Mouse (Mus musculus) embryo, embryonic 10 days (tissue): ENCODE data around the gene Mag.
"Not testable (repeated sequence)": the region's sequence is repeated elsewhere in the genome, so short reads cannot be mapped to it uniquely, and the experiment has no call there.

Source experiments
- DNase-seq: peaks from one replicate; pipeline ENCODE4 v3.0.0-alpha.2; 2015; ENCODE audit warnings: low spot score

The Mag gene

DNA sequence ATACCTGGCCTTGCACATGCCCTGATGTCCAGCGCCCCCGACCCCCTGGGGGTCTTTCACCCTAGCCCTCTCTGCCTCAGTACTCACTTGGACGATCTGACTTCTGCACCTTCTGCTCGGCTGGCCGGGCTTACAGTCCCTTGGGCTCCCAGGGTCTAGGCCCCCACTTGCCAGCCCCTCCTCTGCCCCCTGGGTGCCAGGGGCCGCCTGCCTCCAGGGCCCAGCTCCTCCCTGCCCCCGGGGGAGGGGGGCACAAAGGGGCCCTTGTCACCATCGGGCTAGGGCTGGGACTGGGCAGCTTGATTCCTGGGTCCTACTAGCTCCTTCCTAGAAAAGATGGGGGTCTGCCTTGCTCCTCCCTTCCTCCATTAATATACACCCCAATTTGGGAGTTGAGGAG, at the start of gene Mag:
Gene Mag (minus strand): TSS at position 142 of the 400 bp plus-strand sequence.
- no peak for DNase-seq

DNA sequence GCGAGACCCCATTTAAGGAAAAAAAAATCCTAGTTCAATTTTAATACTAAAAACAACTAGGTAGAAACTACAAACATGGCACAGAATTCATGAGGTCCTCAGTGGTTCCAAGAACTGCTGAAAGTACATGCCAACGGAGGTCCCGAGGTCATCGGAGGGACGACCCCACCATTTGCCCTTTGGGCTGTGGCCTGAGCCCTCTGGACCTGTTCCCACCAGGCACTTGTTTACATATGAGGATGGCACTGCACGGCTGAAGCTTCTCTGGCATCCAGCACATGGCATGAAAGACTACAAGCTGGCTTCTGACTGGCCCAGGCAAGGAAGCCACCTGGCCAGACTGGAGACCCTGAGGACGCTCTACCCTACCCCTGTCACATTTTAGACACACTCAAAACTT, 49.7 kb upstream of the Mag start:
- no peak for DNase-seq

DNA sequence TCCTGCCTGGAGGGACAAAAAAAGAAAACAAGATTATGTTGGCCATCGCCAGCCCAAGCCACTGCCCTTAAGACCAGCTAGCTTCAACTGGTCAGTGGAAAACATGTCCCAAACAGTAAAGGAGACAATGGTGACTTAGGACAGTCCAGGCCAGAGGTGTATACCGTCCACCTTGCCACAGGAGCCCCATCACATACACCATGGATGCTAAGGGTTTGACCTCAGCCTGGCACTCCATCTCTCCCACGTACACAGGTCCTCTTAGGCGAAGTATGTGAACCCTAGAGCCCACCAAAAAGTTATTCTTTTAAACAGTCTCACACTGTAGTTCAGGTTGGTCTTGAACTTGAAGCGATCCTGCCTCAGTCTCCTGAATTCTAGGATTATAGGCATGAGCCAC, 48.2 kb upstream of the Mag start:
- DNase-seq, result no peak

DNA sequence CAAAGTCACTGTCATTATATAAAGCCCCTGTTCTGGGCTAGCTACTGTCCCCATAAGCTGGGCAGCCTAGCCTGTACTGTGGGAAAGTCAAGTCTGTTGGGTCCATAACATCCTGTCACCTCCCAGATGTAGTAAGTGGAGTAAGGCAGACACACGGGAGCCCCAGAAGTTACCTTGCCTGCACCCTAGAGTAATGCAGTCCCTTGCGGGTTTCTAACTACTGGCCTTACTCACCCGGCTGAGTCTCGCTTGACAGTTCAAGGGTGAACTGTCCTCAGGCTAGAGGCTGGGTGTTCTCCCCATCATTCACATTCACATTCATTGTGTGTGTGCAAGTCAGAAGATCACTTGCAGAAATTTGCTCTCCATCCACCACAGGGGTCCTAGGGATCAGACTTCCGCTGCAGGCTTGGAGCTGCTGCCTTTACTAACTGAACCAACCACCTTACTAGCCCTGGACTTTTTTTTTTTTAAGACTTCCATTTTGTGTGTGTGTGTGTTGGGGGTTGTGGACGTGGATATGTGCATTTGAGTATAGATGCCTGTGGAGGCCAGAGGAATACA, 45.2 kb upstream of the Mag start:
- no peak for DNase-seq

DNA sequence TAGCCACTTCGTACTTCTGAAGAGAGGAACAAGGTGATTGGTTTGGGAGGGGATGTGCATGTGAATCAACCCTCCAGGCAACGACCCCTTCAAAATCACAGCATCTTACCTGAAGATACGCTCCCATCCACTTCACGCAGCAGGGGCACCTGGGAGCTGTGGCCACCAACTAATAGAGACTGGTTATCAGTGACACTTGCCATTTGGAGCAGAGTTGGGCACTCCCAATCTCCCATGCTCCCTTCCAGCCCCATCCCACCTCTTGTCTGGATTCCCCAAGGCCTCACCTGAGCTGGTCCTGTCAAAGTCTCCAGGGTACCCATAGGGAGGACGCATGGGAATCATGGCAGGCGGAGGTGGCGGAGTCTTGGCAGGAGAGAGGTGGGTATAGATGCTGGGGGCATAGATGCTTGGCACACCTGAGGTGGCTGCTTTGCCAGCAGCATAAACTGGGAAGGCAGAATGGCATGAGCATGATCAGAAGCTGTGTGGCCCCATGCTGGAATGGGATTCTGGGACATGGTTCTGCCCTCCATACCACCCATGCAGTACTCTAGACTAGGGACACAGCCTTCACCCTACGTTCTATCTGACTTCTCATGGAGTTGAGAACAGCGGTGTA, 44.3 kb upstream of the Mag start:
- DNase-seq, result no peak

DNA sequence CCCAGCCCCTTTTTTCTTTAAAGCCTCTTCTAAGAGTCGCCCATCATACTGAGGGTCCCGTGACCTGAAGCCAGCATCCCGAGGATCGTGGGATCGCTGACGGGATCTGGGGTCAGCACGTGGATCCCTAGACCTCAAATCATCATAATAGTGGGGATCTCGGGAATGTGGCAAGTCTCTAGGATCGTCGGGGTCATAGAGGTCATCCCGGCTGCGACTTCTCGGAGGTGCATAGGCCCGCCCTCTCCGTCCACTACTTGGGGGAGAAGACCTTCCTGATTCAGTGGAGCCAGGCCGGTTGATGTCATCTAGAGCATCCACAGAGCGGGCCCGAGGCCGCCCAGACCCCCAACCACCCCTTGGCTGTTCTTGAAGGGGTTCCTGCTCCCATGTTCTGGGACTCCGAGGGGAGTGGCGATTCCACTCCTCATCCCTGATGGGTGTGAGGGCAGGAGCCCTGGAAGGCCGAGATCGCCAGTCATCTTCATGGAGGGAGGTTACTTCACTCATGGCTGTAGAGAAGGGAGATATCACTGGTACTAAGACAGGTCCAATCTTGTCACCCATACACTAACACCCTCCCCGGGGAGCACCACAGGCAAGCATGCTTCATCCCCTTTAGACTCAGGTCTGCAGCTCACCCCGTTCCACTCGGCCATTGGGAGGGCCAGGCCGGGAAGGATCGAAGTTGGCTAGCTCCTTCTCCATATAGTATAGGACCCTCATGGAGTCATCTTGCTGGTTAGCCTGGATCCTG, 43.6 kb upstream of the Mag start:
- peak; percentile 23 for DNase-seq

DNA sequence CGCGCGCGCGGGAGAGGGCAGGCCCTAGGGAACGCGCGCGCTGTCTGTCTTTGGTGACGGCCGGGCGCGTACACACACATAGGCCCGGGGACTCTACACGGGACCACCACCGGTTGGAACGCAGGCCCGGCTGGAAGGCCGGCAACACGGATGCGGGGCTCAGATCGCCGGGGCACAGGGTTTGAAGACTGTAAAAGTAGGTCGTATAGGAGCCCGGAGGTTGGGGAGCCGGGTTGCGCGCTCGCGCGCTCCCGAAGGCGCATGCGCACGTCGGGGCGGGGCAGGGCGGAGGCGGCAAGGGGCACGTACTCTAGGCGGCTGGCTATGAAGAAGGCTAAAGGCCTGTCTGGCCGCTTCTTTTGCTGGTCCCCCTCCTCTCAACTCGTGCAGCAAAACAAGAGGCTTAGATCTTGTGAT, 42.7 kb upstream of the Mag start:
- peak; percentile 86 for DNase-seq

DNA sequence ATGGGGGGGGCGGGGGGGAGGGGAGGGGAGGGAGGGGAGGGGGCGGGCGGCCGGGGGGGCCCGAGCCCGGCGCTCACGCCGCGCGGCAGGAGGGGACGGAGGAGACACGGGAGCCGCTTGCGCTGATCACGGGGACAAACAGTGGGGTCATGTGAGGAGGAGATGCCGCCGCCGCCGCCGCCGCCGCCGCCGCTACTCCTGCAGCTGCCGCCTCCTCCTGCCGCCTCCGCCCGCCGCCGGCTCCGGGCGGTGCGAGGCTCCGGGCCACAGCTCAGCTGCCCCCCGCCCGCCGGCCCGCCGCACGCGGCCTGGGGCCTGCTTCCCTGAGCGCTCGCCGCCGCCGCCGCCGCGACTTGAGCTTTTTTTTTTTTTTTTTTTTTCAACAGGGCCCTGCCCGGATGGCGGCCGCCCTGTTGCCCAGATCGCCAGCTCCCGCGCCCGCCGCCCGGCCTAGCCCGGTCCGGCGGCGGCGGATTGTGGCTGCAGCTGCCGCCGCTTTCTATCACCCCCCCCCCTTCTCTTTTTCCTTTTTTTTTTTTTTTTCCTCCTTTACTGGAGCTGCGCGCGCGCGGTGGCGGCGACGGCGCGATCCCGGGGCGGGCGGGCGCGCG, 42.2 kb upstream of the Mag start, which contains the start of gene Usf2:
Gene Usf2 (minus strand): TSS at position 48 of the 611 bp plus-strand sequence.
- DNase-seq, result peak; percentile 86

DNA sequence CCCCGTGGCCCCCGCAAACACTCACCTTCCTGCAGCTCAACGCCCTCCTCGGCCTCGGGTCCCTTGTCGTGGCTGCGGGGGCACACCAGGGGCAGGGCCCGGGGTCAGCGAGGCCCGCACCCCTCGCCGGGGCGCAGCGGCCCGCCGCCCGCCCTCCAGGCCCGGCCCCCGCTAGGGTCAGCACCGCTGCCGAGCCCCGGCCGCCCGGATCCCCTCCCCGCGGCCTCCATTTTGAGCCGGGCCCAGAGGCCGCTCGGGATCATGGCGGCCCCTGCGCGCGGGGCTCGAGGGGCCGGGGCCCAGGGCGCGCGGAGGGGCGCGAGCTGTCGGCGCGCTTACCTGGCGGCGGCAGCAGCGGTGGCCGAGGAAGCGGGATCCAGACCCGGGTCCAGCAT, 41.7 kb upstream of the Mag start:
- DNase-seq, result peak; percentile 24

DNA sequence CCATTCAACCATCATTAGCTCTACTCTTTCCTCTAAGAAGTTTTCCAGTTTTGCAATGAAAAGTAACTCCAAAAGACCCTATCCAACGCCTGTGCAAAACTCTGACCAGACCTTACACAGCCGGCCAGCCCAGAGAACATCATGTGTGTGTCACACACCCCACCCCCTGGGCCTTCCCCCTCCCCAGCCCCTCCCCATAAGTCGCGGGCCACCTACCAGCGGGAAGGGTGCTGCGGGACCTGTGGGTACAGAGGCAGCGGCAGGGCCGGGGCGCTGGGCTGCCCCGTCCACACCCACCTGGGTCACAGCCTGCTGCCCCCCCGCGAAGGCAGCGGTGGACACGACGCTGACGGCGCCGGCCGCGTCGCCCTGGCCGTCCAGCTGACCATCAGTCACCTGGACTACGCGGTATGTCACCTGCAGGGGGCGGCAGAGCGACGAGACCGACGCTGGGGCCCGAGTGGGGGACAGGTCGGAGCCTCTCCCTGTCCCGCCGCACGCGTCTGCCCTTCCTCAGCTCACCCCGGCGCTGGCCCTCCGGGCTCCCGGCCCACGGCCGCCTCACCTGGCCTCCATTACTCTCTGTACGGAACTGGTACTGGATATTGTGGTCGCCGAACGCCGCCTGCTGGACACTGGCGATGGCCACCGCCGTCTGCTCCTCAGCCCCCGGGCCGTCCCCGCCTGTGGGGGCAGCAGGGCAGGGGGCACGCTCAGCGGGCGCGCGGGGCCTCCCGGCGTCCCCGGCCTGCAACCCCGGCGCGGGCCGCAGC, 41.1 kb upstream of the Mag start:
- peak; percentile 95 for DNase-seq

DNA sequence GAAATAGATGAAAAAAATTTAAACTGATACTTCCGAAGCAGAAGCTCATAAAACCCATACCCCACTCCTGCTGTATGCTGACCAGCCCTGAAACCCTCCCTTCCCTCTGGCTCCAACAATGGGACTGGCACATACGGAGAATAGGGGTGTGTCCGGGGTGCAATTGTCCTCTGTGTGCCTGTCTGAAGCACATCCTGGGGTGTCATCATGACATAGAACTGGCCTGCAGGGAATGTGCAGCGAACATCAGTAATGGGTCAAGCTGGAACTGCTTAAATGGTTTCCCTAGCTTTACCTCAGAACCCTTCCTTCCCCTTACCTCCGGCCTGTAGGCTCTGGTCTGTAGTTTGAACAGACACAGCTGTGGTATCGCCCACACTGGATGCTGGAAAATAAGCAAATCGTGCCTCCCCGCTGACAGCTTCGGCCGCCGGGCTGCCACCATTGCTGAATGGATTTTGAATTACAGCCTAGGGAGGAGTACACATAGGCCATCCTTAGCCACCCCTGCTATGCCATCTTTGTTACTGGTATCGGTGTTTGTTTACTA, 40.4 kb upstream of the Mag start:
- DNase-seq, result no peak

DNA sequence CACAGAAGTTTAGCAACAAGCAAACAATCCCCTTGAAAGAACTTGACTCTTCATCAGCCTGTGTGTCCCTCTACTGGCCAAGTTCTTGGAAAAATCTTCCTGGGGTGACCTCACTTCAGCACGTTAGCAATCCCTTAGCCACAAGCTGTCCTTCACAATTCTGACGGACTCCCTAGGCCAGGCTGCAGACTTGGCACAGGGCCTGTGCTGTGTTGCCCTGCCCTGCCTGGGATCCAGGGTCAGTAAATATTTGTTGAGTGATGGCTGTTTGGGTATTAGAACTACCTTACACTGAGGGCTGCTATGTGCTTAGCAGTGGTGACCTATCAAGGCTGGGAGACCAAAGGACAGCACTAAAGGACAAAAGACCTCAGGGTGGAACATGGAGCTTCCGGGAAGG, 39.4 kb upstream of the Mag start:
- no peak for DNase-seq

DNA sequence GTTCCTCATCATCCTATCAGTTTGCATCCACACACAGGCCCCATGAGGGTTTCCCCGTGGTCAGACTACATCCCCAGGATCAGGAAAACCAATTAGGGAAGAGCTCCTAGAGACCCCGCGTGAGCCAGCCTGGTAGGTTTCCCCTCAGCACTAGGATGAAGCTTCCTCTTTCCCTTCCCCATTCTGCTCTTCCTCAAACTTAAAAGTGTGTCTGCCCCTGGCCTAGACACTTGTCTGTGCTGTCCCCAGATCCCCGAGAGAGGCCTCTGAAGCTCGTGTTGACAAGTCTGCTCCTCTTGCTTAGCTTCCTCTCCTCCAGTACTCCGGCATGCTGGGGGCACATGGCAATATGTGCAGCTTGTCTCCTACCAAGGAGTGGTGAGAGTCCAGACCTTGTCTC, 38.8 kb upstream of the Mag start:
- no peak for DNase-seq

DNA sequence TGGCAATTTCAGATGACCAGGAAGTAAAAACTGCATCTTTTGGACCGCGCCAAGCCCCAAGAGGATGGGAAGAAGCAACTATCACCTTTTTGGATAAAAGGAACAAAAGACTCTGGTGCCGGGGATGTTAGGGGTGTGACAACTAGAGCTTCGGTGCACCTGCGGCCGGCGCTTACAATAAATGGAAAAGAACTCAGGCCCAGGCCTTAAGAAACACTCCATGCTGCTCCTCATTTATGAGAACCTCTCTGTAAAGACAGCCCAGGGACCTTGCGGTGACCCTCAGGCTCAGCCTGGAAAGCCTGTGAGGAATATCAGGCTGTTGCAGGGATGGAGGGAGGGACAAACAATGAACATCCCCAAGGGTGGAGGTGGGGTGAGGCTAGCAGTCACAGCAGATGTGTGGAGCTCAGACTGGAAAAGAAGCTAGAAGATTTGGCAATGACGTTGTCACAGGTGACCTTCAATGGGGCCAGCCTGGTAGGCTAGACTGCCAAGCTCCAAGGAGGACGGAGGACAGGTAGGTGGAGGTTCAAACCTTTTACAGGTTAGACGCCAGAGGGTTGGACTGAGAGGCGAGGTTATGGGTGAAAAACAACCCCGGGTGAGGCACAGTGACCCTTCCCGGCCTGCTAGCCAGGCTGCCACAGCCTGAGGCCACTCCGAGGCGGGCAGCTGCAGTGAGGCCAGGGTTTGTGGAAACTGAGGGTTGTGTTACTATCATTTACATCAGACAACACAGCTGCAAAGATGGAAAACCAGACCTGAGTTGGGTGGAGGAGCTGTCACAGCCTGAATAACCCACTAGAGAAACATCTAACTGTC, 38.0 kb upstream of the Mag start:
- no peak for DNase-seq

DNA sequence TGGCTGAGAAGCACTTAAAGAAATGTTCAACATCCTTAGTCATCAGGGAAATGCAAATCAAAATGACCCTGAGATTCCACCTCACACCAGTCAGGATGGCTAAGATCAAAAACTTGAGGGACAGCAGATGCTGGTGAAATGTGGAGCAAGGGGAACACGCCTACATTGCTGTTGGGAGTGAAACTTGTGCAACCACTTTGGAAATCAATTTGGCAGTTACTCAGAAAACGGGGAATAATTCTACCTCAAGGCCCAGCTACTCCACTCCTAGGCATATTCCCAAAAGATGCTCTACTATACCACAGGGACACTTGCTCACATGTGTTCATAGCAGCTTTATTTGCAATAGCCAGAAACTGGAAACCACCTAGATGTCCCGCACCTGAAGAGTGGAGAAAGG, 35.2 kb upstream of the Mag start:
- DNase-seq, result not testable (repeated sequence)

DNA sequence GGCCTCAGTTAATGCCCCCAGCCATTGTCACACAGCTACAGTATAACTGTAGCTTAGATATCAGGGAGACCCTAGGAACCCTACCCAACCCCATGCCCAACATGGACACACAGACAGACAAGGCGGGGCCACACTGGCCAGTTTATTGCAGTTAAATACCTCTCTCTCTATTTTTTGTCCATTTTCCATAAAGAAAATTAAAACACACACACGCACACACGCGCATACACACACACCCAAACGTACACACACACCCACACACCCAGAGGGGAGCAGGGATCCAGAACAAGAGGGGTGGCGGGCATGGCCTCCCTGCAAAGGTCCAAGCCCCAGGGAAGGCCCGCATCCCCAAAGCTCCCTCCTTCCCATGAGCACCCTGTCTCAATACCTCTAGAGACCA, 31.2 kb upstream of the Mag start:
- DNase-seq, result no peak

DNA sequence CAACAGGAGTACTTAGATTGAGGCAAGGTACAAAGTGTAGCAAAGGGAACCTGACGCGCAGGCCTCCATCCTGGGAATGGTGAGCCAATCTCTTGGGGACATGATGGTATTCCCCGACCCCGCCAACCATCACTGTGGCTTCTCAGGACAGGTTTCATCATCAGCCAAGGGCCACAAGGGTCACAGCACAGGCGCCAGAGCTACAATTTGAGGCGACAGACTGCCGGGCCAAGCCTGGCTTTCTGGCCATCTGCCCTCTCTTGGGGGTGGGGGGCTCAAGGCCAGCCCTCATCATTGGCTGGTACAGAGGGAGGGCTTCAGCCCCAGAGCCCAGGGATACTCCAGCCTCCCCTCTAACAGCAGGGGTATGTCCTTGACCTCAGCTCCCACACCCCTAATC, 30.8 kb upstream of the Mag start:
- not testable (repeated sequence) for DNase-seq

DNA sequence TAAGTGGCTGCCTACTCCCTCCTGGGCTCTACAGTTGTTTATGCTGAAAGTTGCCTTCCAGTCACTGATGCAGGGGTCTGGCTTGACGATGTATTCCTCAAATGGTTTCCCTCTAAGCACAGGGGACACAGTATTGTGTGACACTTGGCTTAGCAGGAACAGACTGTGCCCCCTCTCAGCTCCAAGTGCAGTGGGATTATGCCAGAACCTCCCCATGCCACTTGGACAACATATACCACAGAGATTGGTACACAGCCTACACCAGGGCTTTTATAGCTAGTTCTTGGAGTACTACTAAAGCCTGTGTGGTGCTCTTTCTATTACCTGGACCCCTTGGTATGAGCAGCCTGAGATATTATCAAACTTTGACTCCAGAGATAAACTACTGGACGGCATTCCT, 30.0 kb upstream of the Mag start:
- not testable (repeated sequence) for DNase-seq

DNA sequence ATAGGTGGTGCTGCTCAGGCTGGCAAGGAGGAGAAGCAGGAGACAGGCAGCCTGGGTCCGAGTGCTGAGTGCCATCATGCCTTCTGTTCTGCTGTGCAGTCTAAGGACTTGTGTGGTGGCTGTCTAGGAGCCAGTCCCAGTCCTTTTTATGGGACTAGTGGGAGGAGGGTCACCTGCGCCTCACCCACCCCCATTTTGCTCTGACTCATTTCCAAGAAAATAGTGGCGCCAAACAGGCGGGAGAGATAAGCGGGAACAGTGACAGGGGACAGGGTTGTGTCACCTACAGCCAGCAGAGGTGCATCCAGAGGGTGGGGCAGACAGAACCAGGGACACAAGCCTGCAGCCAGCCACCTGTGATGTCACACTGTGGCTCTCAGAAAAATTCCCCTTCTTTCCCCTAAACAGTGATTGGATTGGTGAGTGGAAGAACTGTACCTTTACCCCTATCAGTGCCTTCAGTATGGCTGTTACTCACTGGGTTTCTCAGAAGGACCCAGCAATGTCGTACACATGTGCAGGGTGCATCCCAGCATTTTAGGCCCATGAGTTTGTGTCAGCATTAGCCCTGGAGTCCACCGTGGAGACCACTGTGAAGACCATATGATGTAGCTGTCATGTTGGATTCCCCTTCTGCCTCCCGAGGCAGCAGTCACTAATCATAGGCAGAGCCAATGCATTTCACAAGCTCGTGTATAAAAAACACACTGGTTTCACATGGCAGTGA, 29.4 kb upstream of the Mag start, which contains the start of gene Hamp:
Gene Hamp (minus strand): TSS at position 124 of the 727 bp plus-strand sequence.
- DNase-seq, result no peak

DNA sequence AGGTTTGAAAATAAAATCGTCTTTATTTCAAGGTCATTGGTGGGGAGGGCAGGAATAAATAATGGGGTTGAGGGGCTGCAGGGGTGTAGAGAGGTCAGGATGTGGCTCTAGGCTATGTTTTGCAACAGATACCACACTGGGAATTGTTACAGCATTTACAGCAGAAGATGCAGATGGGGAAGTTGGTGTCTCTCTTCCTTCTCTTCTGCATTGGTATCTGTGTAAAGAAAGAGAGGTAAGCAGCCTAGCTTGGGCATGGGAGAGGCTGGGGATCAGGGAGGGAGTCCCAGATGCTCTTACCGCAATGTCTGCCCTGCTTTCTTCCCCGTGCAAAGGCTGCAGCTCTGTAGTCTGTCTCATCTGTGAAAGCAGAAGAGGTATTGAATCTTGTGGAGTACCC, 27.7 kb upstream of the Mag start:
- not testable (repeated sequence) for DNase-seq
